9 mouse cellular contexts compared by ENCODE assay signal in the genomic region with DNA sequence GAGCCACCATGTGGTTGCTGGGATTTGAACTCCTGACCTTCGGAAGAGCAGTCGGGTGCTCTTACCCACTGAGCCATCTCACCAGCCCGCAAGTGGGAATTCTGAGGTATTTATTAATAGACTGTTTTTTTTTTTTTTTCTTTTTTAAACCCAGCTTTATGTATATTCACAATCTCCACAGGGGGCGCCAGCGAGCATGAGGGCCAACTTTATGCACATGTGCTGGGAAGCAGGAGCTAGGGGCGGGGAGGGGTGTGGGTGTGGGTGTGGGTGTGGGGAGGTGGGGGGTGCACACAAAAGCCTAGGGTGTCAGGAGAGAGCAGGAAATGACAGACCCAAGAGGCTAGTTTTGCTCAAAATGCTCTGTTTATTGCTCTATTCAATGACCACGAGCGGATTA. TPM values are rescaled to one million over a fixed set of nuclear protein-coding genes. Genes with fewer than 3 reads are reported as not detected.
A peak's percentile ranks its signal among the peaks of the same experiment; 100 is the strongest.
DNase-seq lines count a peak whose midpoint lies in the region; ATAC-seq and TF ChIP-seq lines count a peak whose summit lies in the region.
"Had no signal": no experiment of that assay in that cellular context is flagged by ENCODE, and none has a peak within 500 bp of the region (broad histone marks: within the 10 kb centered on the region; RNA-seq: fewer than 3 reads in every experiment).

No protein-coding gene starts in this region.

- no peaks in the 10 kb centered on the region for H3K9me3 ChIP-seq in kidney, postnatal 0 days (replicated peaks; ENCODE audit: low read length)
- H3K9me3 ChIP-seq in CH12.LX (replicated peaks; ENCODE audit: low read length): no peaks in the 10 kb centered on the region
- no peaks in the 10 kb centered on the region for H3K9me3 ChIP-seq in liver, postnatal 0 days (ENCODE audit: low read length)
- H3K9me3 ChIP-seq: liver, embryonic 13.5 days had no signal

- TF ChIP-seq CTCF in kidney, postnatal 0 days (IDR thresholded peaks at IDR 0.05; ENCODE audit: low read depth): peak; percentile 59
- peak in 1 of 2 experiments; percentile 42; a peak in 2 of 4 replicates for TF ChIP-seq CTCF in CH12.LX (conservative IDR thresholded peaks at IDR 0.05 in 1 of 2, IDR thresholded peaks at IDR 0.05 in 1 of 2; ENCODE audit: low read depth in 2 of 2, low read length in 2 of 2)
- TF ChIP-seq CTCF in liver, postnatal 0 days (IDR thresholded peaks at IDR 0.05; ENCODE audit: low read depth): peak; percentile 58

- no peak for TF ChIP-seq POLR2A in CH12.LX (IDR thresholded peaks at IDR 0.05; ENCODE audit: low read depth, low read length)

- TF ChIP-seq RAD21 in CH12.LX (IDR thresholded peaks at IDR 0.05; ENCODE audit: low read depth, low read length): no peak

- no peak for ATAC-seq in kidney, postnatal 0 days (replicated peaks; ENCODE audit: low FRiP score, low read depth)
- no peak for ATAC-seq in liver, postnatal 0 days

- dilution Hi-C loops in CH12.LX (cut with MboI; ENCODE audit: extremely low pct_ligation_motif_present, extremely low pct_unique_long_range_greater_than_20kb, low sequenced_read_pairs): no loop called here

- H3K4me1 ChIP-seq in kidney, postnatal 0 days (replicated peaks; ENCODE audit: insufficient read depth, low read length): peaks cover 15% of the 10 kb centered on the region
- H3K4me1 ChIP-seq in CH12.LX (ENCODE audit: control insufficient read depth in 1 of 2, insufficient read depth in 2 of 2): peaks cover 2 to 42% of the 10 kb centered on the region in 2 experiments; a peak in 3 of 4 replicates
- peaks cover 10% of the 10 kb centered on the region for H3K4me1 ChIP-seq in liver, postnatal 0 days (ENCODE audit: insufficient read depth)

- TF ChIP-seq EP300 in CH12.LX (IDR thresholded peaks at IDR 0.05; ENCODE audit: low read length): no peak
- no peak for TF ChIP-seq EP300 in liver, postnatal 0 days (IDR thresholded peaks at IDR 0.05; ENCODE audit: low read depth)

- peak; percentile 34 for DNase-seq in kidney, postnatal 0 days (ENCODE audit: low spot score)
- no peak for DNase-seq in kidney, adult 11 months
- DNase-seq in CH12.LX (ENCODE audit: extremely low read depth): peak; percentile 24
- DNase-seq in ZHBTc4 (ENCODE audit: low read depth, low spot score): peak; percentile 26
- peak; percentile 71 for DNase-seq in liver, postnatal 0 days
- peak; percentile 86 for DNase-seq in thymus, postnatal 4 days
- no peak for DNase-seq in layer of hippocampus, adult 9-11 months
- DNase-seq: liver, embryonic 13.5 days had no signal

- H3K27me3 ChIP-seq in kidney, postnatal 0 days (ENCODE audit: insufficient read depth, low read length): no peaks in the 10 kb centered on the region
- no peaks in the 10 kb centered on the region for H3K27me3 ChIP-seq in CH12.LX (replicated peaks)
- H3K27me3 ChIP-seq in liver, postnatal 0 days (ENCODE audit: insufficient read depth, low read length): no peaks in the 10 kb centered on the region
- H3K27me3 ChIP-seq: liver, embryonic 13.5 days had no signal

- no peak overlapping the region for H3K4me3 ChIP-seq in kidney, postnatal 0 days (replicated peaks; ENCODE audit: low read depth, low read length)
- no peak overlapping the region for H3K4me3 ChIP-seq in CH12.LX (replicated peaks in 1 of 3; ENCODE audit: low read depth in 2 of 3, low read length in 2 of 3, poor library complexity in 1 of 3)
- no peak overlapping the region for H3K4me3 ChIP-seq in liver, postnatal 0 days (ENCODE audit: low read depth, low read length)
- H3K4me3 ChIP-seq: erythroblast, embryonic 14.5 days; liver, embryonic 13.5 days had no signal

- H3K9ac ChIP-seq in kidney, postnatal 0 days (ENCODE audit: low read depth, low read length): no peak overlapping the region
- no peak overlapping the region for H3K9ac ChIP-seq in CH12.LX (ENCODE audit: insufficient read depth, low read depth)
- H3K9ac ChIP-seq in liver, postnatal 0 days (replicated peaks): no peak overlapping the region
- H3K9ac ChIP-seq: liver, embryonic 13.5 days had no signal

- H3K4me2 ChIP-seq in kidney, postnatal 0 days (ENCODE audit: low read length): no peak overlapping the region
- no peak overlapping the region for H3K4me2 ChIP-seq in CH12.LX (ENCODE audit: insufficient read depth, low read depth, poor library complexity, severe bottlenecking)
- no peak overlapping the region for H3K4me2 ChIP-seq in liver, postnatal 0 days (ENCODE audit: low read depth, low read length)
- H3K4me2 ChIP-seq: liver, embryonic 13.5 days had no signal

- H3K27ac ChIP-seq in kidney, postnatal 0 days: no peak overlapping the region
- H3K27ac ChIP-seq in CH12.LX (ENCODE audit: insufficient read depth, low read depth): no peak overlapping the region
- H3K27ac ChIP-seq in liver, postnatal 0 days (ENCODE audit: low read depth): no peak overlapping the region
- H3K27ac ChIP-seq: liver, embryonic 13.5 days had no signal

- 71% methylated on average over 8 of the region's 8 CpGs for WGBS in kidney, postnatal 0 days
- 61% methylated on average over 8 of the region's 8 CpGs for WGBS in liver, postnatal 0 days (ENCODE audit: insufficient replicate concordance)

- in situ Hi-C loops in CH12.LX (cut with MboI; ENCODE audit: low pct_ligation_motif_present, low pct_unique_long_range_greater_than_20kb, low sequenced_read_pairs): loop anchor here (5.0 kb wide), 1 partner anchor 55 kb away; no protein-coding TSS in a partner anchor

- no peaks in the 10 kb centered on the region for H3K79me2 ChIP-seq in CH12.LX (replicated peaks; ENCODE audit: control insufficient read depth, extremely low read depth, insufficient read depth, poor library complexity, severe bottlenecking)

- no peaks in the 10 kb centered on the region for H3K36me3 ChIP-seq in kidney, postnatal 0 days (ENCODE audit: insufficient read depth, low read length)
- H3K36me3 ChIP-seq in CH12.LX (replicated peaks in 1 of 2; ENCODE audit: control insufficient read depth in 1 of 2, insufficient read depth in 1 of 2, low read length in 1 of 2): peaks cover 0 to 7% of the 10 kb centered on the region in 2 experiments
- no peaks in the 10 kb centered on the region for H3K36me3 ChIP-seq in liver, postnatal 0 days (replicated peaks; ENCODE audit: insufficient read depth, low read length)
- H3K36me3 ChIP-seq: liver, embryonic 13.5 days had no signal

TF ChIP-seq in CH12.LX, 34 proteins besides CTCF, POLR2A, EP300 and RAD21:
- TF ChIP-seq MYC (IDR thresholded peaks at IDR 0.05; ENCODE audit: low read depth, low read length) (no peak), ZNF384 (IDR thresholded peaks at IDR 0.05; ENCODE audit: low read depth, low read length) (0 out of 2 replicates have a peak, but pooled peaks have one; percentile 35), SMC3 (IDR thresholded peaks at IDR 0.05; ENCODE audit: low read depth, low read length) (no peak), UBTF (IDR thresholded peaks at IDR 0.05; ENCODE audit: low read depth, low read length) (no peak), JUND (conservative IDR thresholded peaks at IDR 0.05; ENCODE audit: low read depth, low read length) (no peak), MAZ (IDR thresholded peaks at IDR 0.05; ENCODE audit: low read depth, low read length) (no peak)
TF ChIP-seq in CH12.LX: peak in this region for 1.

RNA-seq across cellular contexts. Expression of a gene that starts 27.1 kb away (rescaled TPM):
- 42.1 and 43.6 TPM in 2 replicates for polyA plus RNA-seq in kidney, postnatal 0 days (2015; fragmentation: Nextera tagmentation; extraction: Ambion mirVana)
- total RNA-seq in CH12.LX (2012; rRNA removed) (0.29 and 0.30 TPM in 2 replicates), CH12.LX (2014; rRNA removed) (0.61 and 0.82 TPM in 2 replicates)
- polyA plus RNA-seq in CH12.LX (2012; ENCODE audit: insufficient read length, low read depth): 1.5 and 2.0 TPM in 2 replicates
- polyA plus RNA-seq in liver, postnatal 0 days (2015; fragmentation: Nextera tagmentation; extraction: Ambion mirVana): 35.6 and 42.0 TPM in 2 replicates

RNA-seq across cellular contexts. Expression of a gene that starts 56.0 kb away (rescaled TPM):
- 0.51 and 0.62 TPM in 2 replicates for polyA plus RNA-seq in kidney, postnatal 0 days (2015; fragmentation: Nextera tagmentation; extraction: Ambion mirVana)
- total RNA-seq in CH12.LX (2012; rRNA removed): 1.6 and 1.9 TPM in 2 replicates
- total RNA-seq in CH12.LX (2014; rRNA removed): 0.90 TPM in 2 replicates
- polyA plus RNA-seq in CH12.LX (2012; ENCODE audit: insufficient read length, low read depth): 3.0 and 3.4 TPM in 2 replicates
- polyA plus RNA-seq in liver, postnatal 0 days (2015; fragmentation: Nextera tagmentation; extraction: Ambion mirVana): not detected in 2 replicates
- polyA plus RNA-seq: erythroblast, embryonic 14.5 days had no signal

Comparison
In these comparisons a context has a peak if more than half of its experiments do, and no peak if none do; other contexts are left out.
1. DNase-seq: peak in kidney, postnatal 0 days (single experiment), CH12.LX (single experiment), ZHBTc4 (single experiment), liver, postnatal 0 days (single experiment) and thymus, postnatal 4 days (single experiment); none in kidney, adult 11 months (single experiment) and layer of hippocampus, adult 9-11 months (single experiment).
2. RNA of a gene that starts 27.1 kb away (polyA plus RNA-seq): 42.1 to 43.6 TPM in kidney, postnatal 0 days and 35.6 to 42.0 TPM in liver, postnatal 0 days; 1.5 to 2.0 TPM in CH12.LX; every median in the first group is over 10 times any median in the second.